Mouse (Mus musculus) cerebellum, adult (tissue): ENCODE measurements around the gene Arhgap29.

Experiments used
- ATAC-seq: cut with Nextera tagmentation; 2 replicates; pipeline ENCODE4 v1.9.2; 2017; ENCODE audit warnings: mild to moderate bottlenecking, moderate library complexity, mixed read lengths; ENCODE audit not compliant: insufficient number of reproducible peaks, low FRiP score, low TSS enrichment

Arhgap29 gene

GRCm38 (mm10) chr3:121952041-121952591 lies at the start of gene Arhgap29:
Gene Arhgap29 (plus strand): TSS chr3:121952541.
- ATAC-seq, result no peak

- no peak for ATAC-seq
Measured at GRCm38 (mm10) chr3:121902729-121903128, 49.6 kb upstream of the Arhgap29 start.

GRCm38 (mm10) chr3:121903286-121903685 lies 49.1 kb upstream of the Arhgap29 start:
- no peak for ATAC-seq

GRCm38 (mm10) chr3:121903695-121904094 lies 48.6 kb upstream of the Arhgap29 start:
- no peak for ATAC-seq

GRCm38 (mm10) chr3:121904476-121904875 lies 47.9 kb upstream of the Arhgap29 start:
- ATAC-seq, result no peak

GRCm38 (mm10) chr3:121906623-121907022 lies 45.7 kb upstream of the Arhgap29 start:
- ATAC-seq, result no peak

GRCm38 (mm10) chr3:121909155-121909554 lies 43.2 kb upstream of the Arhgap29 start:
- no peak for ATAC-seq

GRCm38 (mm10) chr3:121913476-121913875 lies 38.9 kb upstream of the Arhgap29 start:
- ATAC-seq, result no peak

- ATAC-seq, result no peak
Measured at GRCm38 (mm10) chr3:121914459-121915185, 37.7 kb upstream of the Arhgap29 start.

- no peak for ATAC-seq
Measured at GRCm38 (mm10) chr3:121915191-121915590, 37.1 kb upstream of the Arhgap29 start.

- ATAC-seq, result no peak
Measured at GRCm38 (mm10) chr3:121916802-121917532, 35.4 kb upstream of the Arhgap29 start.

- no peak for ATAC-seq
Measured at GRCm38 (mm10) chr3:121917658-121918057, 34.7 kb upstream of the Arhgap29 start.

- no peak for ATAC-seq
Measured at GRCm38 (mm10) chr3:121919961-121920360, 32.4 kb upstream of the Arhgap29 start.

- no peak for ATAC-seq
Measured at GRCm38 (mm10) chr3:121920769-121921168, 31.6 kb upstream of the Arhgap29 start.

GRCm38 (mm10) chr3:121924768-121925486 lies 27.4 kb upstream of the Arhgap29 start:
- ATAC-seq, result no peak

- ATAC-seq, result no peak
Measured at GRCm38 (mm10) chr3:121927601-121928000, 24.7 kb upstream of the Arhgap29 start.

- ATAC-seq, result no peak
Measured at GRCm38 (mm10) chr3:121932815-121933214, 19.5 kb upstream of the Arhgap29 start.

GRCm38 (mm10) chr3:121936241-121936640 lies 16.1 kb upstream of the Arhgap29 start:
- ATAC-seq, result no peak

GRCm38 (mm10) chr3:121937036-121937435 lies 15.3 kb upstream of the Arhgap29 start:
- ATAC-seq, result no peak

GRCm38 (mm10) chr3:121939658-121940057 lies 12.7 kb upstream of the Arhgap29 start:
- ATAC-seq, result no peak
